In the genomic region with DNA sequence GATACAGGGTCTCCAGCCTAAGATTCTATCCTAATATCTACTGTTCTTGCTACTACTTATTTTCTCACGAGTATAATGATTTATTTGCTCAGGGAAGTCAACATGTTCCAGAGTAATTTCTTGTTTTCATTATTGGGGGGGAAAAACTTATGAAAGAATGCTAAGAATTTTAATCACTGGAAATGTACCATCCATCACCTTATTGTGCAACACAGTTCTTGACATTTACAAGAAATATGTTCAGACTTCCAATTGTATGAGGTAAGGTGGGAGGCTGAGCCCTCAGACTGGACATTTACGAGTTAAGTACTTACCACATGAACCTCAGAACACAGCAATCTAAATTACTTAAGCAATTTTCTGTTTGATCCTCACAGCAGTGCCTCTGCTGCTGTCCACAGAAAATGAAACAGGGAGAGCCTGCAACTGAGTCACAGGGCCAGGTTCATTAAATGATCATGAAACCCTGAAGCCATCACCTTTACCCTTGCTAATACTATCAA, we compare ENCODE assay signal across 10 mouse cellular contexts.
"Had no signal": no experiment of that assay in that cellular context is flagged by ENCODE, and none has a peak within 500 bp of the region (broad histone marks: within the 10 kb centered on the region; RNA-seq: fewer than 3 reads in every experiment).

No protein-coding gene starts in this region.

- H3K27me3 ChIP-seq: kidney, embryonic 15.5 days; liver, embryonic 15.5 days; midbrain, embryonic 13.5 days had no signal

- ATAC-seq: midbrain, embryonic 13.5 days had no signal

- DNase-seq: kidney, adult 11 months; right cerebral cortex, postnatal 14 days; thymus, postnatal 4 days had no signal

- H3K4me3 ChIP-seq: kidney, embryonic 15.5 days; left cerebral cortex, adult 2 months; limb, embryonic 10.5 days; liver, embryonic 15.5 days; midbrain, embryonic 13.5 days had no signal

- H3K4me1 ChIP-seq: liver, embryonic 15.5 days had no signal

- H3K4me2 ChIP-seq: kidney, embryonic 15.5 days; liver, embryonic 11.5 days; liver, embryonic 15.5 days; midbrain, embryonic 13.5 days had no signal

- H3K36me3 ChIP-seq: kidney, embryonic 15.5 days; limb, embryonic 10.5 days; liver, embryonic 15.5 days; midbrain, embryonic 13.5 days had no signal

- H3K9me3 ChIP-seq: kidney, embryonic 15.5 days; limb, embryonic 10.5 days; liver, embryonic 15.5 days; midbrain, embryonic 13.5 days had no signal

- H3K27ac ChIP-seq: kidney, embryonic 15.5 days; left cerebral cortex, adult 2 months; limb, embryonic 10.5 days; liver, embryonic 15.5 days; midbrain, embryonic 13.5 days; stomach, postnatal 0 days had no signal

- H3K9ac ChIP-seq: kidney, embryonic 15.5 days; liver, embryonic 15.5 days; midbrain, embryonic 13.5 days had no signal
